Mouse (Mus musculus): ENCODE results near the gene Lhfpl3. TPM values are rescaled to one million over a fixed set of nuclear protein-coding genes. Genes with fewer than 3 reads are reported as not detected.

Gene Lhfpl3
- polyA plus RNA-seq, 1 experiment from 2014 or later: 4.4 TPM

DNA sequence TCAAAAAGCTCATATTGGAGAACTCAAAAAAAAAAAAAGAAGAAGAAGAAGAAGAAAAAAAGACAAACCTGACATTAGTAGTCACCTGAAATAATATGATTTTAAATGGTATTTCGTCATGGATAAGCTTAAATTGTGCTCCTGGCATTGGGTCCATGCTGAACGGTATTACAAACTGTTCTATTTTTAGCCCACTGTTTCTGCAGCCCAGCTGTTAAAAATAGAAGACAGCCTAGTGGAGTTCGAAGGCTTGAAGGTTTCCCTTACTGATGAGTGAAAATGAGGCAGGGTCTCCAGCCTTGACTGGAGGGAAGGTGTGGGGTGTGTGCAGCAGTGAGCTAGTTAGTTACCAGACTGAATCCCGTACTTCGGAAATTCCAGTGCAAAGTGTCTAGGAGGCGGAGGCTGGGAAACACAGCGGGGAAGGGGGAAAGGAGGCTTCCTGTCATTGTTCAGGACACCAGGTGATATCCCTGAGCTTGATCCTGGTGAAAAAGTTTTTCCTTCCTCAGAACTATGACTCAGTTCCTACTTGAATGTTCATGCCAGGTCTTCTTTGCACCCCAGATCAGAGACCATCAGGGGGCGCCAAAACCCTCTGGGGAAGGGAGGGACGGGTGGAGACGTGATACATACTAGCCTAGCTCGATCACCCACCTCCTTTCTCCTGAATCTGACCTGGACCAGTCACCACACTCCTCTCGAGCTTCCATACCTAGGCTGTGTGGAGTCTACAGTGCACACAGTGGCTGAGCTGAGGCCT lies 505.8 kb downstream of the Lhfpl3 start:
- no peak for ATAC-seq
- no peaks in the 10 kb centered on the region for H3K4me1 ChIP-seq
- 47% methylated on average over 12 of the region's 12 CpGs for WGBS
- no peak overlapping the region for H3K4me2 ChIP-seq
- no peak overlapping the region for H3K27ac ChIP-seq
- H3K9ac ChIP-seq: no peak overlapping the region
- H3K36me3 ChIP-seq (ENCODE audit: poor library complexity, severe bottlenecking): no peaks in the 10 kb centered on the region
- H3K27me3 ChIP-seq: no peaks in the 10 kb centered on the region
- no peaks in the 10 kb centered on the region for H3K9me3 ChIP-seq (replicated peaks)
- no peak overlapping the region for H3K4me3 ChIP-seq

DNA sequence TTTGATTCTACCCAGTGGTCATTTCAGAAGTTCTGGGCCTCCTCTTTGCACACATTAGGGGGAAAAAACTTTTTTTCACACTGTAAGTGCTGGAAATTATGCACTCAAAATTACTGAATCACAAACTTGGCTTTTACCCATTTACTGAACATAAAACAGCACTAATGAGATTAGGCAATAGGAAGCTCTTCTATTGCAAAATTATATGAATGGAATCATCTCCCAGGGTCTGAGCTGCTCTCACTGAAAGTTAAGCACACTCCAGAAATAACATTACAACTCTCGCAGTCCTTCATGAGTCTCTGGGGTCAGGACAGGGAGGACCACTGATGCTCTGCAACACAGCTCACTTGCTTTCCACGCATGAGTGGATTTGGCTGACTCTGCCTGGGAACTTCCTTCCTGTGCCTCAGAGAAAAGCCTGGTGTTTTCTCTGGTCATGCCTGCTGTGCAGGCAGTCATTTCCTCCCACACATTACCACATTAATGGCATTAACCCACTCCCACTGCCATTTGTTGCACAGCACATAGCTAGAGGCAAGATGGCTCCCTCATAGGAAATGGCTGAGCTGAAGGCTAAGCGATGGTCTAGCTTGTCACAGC lies 510.1 kb downstream of the Lhfpl3 start:
- Histone ChIP-seq H3K27ac (no peak overlapping the region), H3K36me3 (ENCODE audit: poor library complexity, severe bottlenecking) (no peaks in the 10 kb centered on the region), H3K4me1 (no peaks in the 10 kb centered on the region), H3K4me3 (no peak overlapping the region), H3K4me2 (no peak overlapping the region), H3K9me3 (replicated peaks) (no peaks in the 10 kb centered on the region), H3K27me3 (no peaks in the 10 kb centered on the region), H3K9ac (no peak overlapping the region)
- WGBS: 75% methylated on average over 3 of the region's 3 CpGs
- no peak for ATAC-seq

- H3K36me3 ChIP-seq (ENCODE audit: poor library complexity, severe bottlenecking): no peaks in the 10 kb centered on the region
- no peak for ATAC-seq
- no peaks in the 10 kb centered on the region for H3K4me1 ChIP-seq
- H3K27me3 ChIP-seq: no peaks in the 10 kb centered on the region
- no peak overlapping the region for H3K4me3 ChIP-seq
- H3K9ac ChIP-seq: no peak overlapping the region
- no peak overlapping the region for H3K27ac ChIP-seq
- no peak overlapping the region for H3K4me2 ChIP-seq
- WGBS: 79% methylated on average over 3 of the region's 3 CpGs
- no peaks in the 10 kb centered on the region for H3K9me3 ChIP-seq (replicated peaks)
Measured at GRCm38 (mm10) chr5:23273309-23273708, 527.5 kb downstream of the Lhfpl3 start.

GRCm38 (mm10) chr5:23279364-23279763 lies 533.5 kb downstream of the Lhfpl3 start:
- WGBS: 91% methylated on average over 7 of the region's 7 CpGs
- H3K4me2 ChIP-seq: no peak overlapping the region
- no peak for ATAC-seq
- H3K4me3 ChIP-seq: no peak overlapping the region
- no peaks in the 10 kb centered on the region for H3K36me3 ChIP-seq (ENCODE audit: poor library complexity, severe bottlenecking)
- no peaks in the 10 kb centered on the region for H3K27me3 ChIP-seq
- H3K4me1 ChIP-seq: no peaks in the 10 kb centered on the region
- H3K9me3 ChIP-seq (replicated peaks): no peaks in the 10 kb centered on the region
- H3K27ac ChIP-seq: no peak overlapping the region
- H3K9ac ChIP-seq: no peak overlapping the region

- ATAC-seq: peak; percentile 61; the same call in 1 of the 2 replicates
- H3K9ac ChIP-seq: no peak overlapping the region
- H3K36me3 ChIP-seq (ENCODE audit: poor library complexity, severe bottlenecking): no peaks in the 10 kb centered on the region
- no peaks in the 10 kb centered on the region for H3K9me3 ChIP-seq (replicated peaks)
- no peaks in the 10 kb centered on the region for H3K4me1 ChIP-seq
- no peak overlapping the region for H3K27ac ChIP-seq
- H3K27me3 ChIP-seq: no peaks in the 10 kb centered on the region
- no peak overlapping the region for H3K4me2 ChIP-seq
- WGBS: 24% methylated on average over 3 of the region's 3 CpGs
- H3K4me3 ChIP-seq: no peak overlapping the region
Measured at GRCm38 (mm10) chr5:23284884-23285283, 539.0 kb downstream of the Lhfpl3 start.

DNA sequence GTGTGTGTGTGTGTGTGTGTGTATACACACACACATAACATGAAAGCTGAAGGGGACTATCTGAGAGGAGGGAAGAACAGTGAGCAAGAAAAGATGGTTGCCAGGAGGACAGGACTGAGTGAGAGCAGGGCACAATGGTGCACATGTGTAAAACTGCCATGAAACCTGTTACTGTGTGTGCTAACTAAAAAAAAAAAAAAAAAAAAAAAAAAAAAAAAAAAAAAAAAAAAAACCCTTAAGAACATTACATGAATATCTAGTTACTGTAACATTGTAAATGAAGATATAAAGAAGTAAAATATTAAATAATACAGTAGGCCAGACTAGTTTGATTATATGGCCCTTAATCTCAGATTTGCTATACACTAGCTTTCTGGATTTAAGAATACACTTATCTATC lies 543.3 kb downstream of the Lhfpl3 start:
- no peak for ATAC-seq
- no peaks in the 10 kb centered on the region for H3K9me3 ChIP-seq (replicated peaks)
- no peaks in the 10 kb centered on the region for H3K36me3 ChIP-seq (ENCODE audit: poor library complexity, severe bottlenecking)
- no peak overlapping the region for H3K4me2 ChIP-seq
- no peak overlapping the region for H3K9ac ChIP-seq
- no peak overlapping the region for H3K27ac ChIP-seq
- no peaks in the 10 kb centered on the region for H3K4me1 ChIP-seq
- H3K27me3 ChIP-seq: no peaks in the 10 kb centered on the region
- no peak overlapping the region for H3K4me3 ChIP-seq

Small RNA genes lying within 50 kb of the gene (microRNA-seq; reads per million reads assigned to microRNA genes)
- gene Gm28022 (not detected), gene Gm44363 (not detected)

Other genes with a start within 250 kb of the Lhfpl3 start
- 37.9 and 42.1 TPM in 2 replicates for gene Orc5, start 195.6 kb upstream of the Lhfpl3 start, polyA plus RNA-seq (2015; fragmentation: Nextera tagmentation; extraction: Ambion mirVana)